Mouse (Mus musculus) ES-E14 (cell line): ENCODE measurements at regions not wholly inside any gene's neighbourhood (a gene's known extent, or its start where the extent isn't known, plus 50 kb on each side); places are given as distances from the start of the nearest gene placed in this dataset.

ENCODE experiments used
- DNase-seq: peaks from one replicate; pipeline ENCODE4 v3.0.0-alpha.2; 2013; ENCODE audit warnings: low read depth, low spot score
- H3K27ac ChIP-seq: 2 replicates; pipeline ENCODE4 v1.5.1; 2012; ENCODE audit warnings: low read depth, mild to moderate bottlenecking, low read length, moderate library complexity, mixed read lengths; ENCODE audit not compliant: poor library complexity, insufficient read depth, severe bottlenecking
- H3K36me3 ChIP-seq: 2 replicates; pipeline ENCODE4 v1.6.1; 2012; ENCODE audit warnings: mild to moderate bottlenecking, low read length, moderate library complexity, mixed read lengths; ENCODE audit not compliant: control insufficient read depth, poor library complexity, insufficient read depth, severe bottlenecking
- H3K4me1 ChIP-seq, 2 experiments: fragments of 150-350 bp in 1 of 2; sonication (generic) in 1 of 2; 2 replicates each; pipeline ENCODE4 v1.6.1; 2012; ENCODE audit warnings: low read length in 2 of 2, mild to moderate bottlenecking in 1 of 2, mixed read lengths in 1 of 2; ENCODE audit not compliant: control insufficient read depth in 2 of 2, insufficient read depth in 2 of 2, poor library complexity in 1 of 2
- H3K4me3 ChIP-seq, 2 experiments: fragments of 150-350 bp in 1 of 2; sonication (generic) in 1 of 2; 2 replicates each; pipeline ENCODE4 v1.5.1; 2012; ENCODE audit warnings: low read length in 2 of 2, low read depth in 1 of 2, mild to moderate bottlenecking in 1 of 2, mixed read lengths in 1 of 2; ENCODE audit not compliant: insufficient read depth in 1 of 2, poor library complexity in 1 of 2, severe bottlenecking in 1 of 2
- H3K9ac ChIP-seq: 2 replicates; pipeline ENCODE4 v1.6.1; 2012; ENCODE audit warnings: low read depth, mild to moderate bottlenecking, low read length, mixed read lengths; ENCODE audit not compliant: poor library complexity, insufficient read depth, severe bottlenecking
- H3K9me3 ChIP-seq: fragments of 150-350 bp; sonication (generic); 2 replicates; pipeline ENCODE4 v1.6.1; 2012; ENCODE audit warnings: low read depth, mild to moderate bottlenecking, low read length; ENCODE audit not compliant: control insufficient read depth, insufficient read depth
- CHD2 ChIP-seq: IDR thresholded peaks from 2 replicates; pipeline ENCODE4 v1.6.1; 2014; ENCODE audit warnings: mild to moderate bottlenecking, low read depth, low read length, inconsistent platforms
- HCFC1 ChIP-seq: IDR thresholded peaks from 2 replicates; pipeline ENCODE4 v1.6.1; 2012; ENCODE audit warnings: low read length, inconsistent platforms, borderline replicate concordance; ENCODE audit not compliant: insufficient read depth
- MAFK ChIP-seq: IDR thresholded peaks from 2 replicates; pipeline ENCODE4 v1.6.1; 2014; ENCODE audit warnings: mild to moderate bottlenecking, low read depth, low read length, inconsistent platforms; ENCODE audit not compliant: insufficient read depth
- ZC3H11A ChIP-seq: IDR thresholded peaks from 2 replicates; pipeline ENCODE4 v1.6.1; 2012; ENCODE audit warnings: low read depth, mild to moderate bottlenecking, inconsistent platforms, low read length, borderline replicate concordance
- ZNF384 ChIP-seq: IDR thresholded peaks from 2 replicates; pipeline ENCODE4 v1.6.1; 2012; ENCODE audit warnings: low read depth, low read length, inconsistent platforms
- in situ Hi-C, 2 experiments: fragments of 600-800 bp; cut with MboI; formaldehyde crosslinking; loops; one replicate each; pipeline ENCODE4 v1.15.1; 2025; ENCODE audit warnings: low sequenced_read_pairs in 2 of 2, inconsistent platforms in 1 of 2; ENCODE audit not compliant: unreplicated experiment in 2 of 2

DNA sequence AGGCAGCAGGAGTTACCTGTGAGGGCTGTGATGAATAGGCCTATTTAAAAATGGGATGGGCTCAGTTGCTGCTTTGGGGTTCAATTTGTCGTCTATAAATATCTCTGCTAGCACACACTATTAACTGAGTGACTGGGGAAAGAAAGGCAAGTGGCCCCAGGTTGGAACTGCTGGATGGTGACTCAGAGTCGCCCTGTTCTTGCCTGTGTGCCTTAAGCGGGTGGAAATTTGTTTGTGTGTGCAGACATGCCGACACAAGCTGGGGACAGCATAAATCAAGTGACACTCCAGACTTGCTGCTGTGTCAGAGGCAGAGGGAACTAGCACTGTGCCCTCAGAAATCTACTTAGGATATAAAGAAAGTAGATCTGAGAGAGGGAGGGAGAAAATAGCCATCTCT is 124.9 kb downstream of the Tmx1 start:
- TF ChIP-seq HCFC1: no peak
- TF ChIP-seq ZNF384: no peak
- no peak for TF ChIP-seq ZC3H11A
- no peak for TF ChIP-seq MAFK
- TF ChIP-seq CHD2: no peak
- no peak for DNase-seq

DNA sequence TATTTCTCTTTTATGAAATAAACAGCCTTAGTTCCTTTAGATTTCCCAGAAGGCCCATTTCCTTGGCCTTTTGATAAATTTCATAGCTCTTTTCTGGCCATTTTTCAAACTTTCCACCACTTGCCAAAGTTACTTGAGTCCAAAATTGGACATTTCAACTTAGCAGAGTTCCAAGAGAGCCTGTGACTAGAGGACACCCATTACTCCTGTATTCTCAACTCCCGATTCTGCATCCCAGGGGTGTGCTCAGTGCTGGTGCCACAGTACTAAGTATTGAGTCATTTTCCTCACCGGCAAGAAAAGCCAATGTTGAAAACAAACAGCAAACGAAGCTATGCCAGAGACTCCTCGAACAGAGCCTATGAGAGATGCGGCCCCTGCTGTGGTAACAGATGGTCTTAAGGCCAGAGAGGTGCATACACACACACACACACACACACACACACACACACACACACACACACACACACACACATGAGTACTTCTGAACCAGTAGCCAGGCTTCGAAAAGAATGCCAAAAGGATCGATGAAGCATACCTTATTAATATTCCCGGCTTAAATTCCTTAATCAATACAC is 126.5 kb downstream of the Tmx1 start:
- no peak overlapping the region for H3K27ac ChIP-seq
- H3K9ac ChIP-seq: no peak overlapping the region
- DNase-seq: no peak
- TF ChIP-seq CHD2 (no peak), ZNF384 (no peak), MAFK (no peak), HCFC1 (no peak), ZC3H11A (no peak)
- no peaks in the 10 kb centered on the region for H3K36me3 ChIP-seq
- H3K4me1 ChIP-seq: peaks cover 0 to 1% of the 10 kb centered on the region in 2 experiments; a peak in 1 of 4 replicates
- no peak overlapping the region for H3K4me3 ChIP-seq
- H3K9me3 ChIP-seq: no peaks in the 10 kb centered on the region
- in situ Hi-C loops: no loop called here

More for the DNA sequence above, 124.9 kb downstream of the Tmx1 start:
- Histone ChIP-seq H3K4me3 (no peak overlapping the region), H3K9ac (no peak overlapping the region), H3K27ac (no peak overlapping the region), H3K9me3 (no peaks in the 10 kb centered on the region), H3K4me1 (peaks cover 0 to 1% of the 10 kb centered on the region in 2 experiments; a peak in 1 of 4 replicates), H3K36me3 (no peaks in the 10 kb centered on the region)
- in situ Hi-C loops: no loop called here

DNA sequence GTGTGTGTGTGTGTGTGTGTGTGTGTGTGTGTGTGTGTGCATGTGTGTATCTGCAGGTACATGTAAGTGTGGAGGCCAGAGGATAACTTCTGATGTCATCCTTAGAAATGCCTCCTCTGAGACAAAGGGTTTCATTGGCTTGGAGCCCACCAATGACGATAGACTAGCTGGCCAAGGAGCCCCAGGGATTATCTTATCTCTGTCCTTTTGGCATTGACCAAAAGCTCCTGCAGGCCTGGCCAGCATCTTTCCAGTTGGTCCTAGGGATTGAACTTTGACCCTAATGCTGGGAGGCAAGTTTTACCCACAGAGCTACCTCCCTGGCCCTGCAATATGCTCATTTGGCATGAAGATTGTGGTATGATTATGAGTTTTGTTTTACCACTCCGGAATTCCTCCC is 133.3 kb downstream of the Tmx1 start:
- TF ChIP-seq ZC3H11A (no peak), CHD2 (no peak), ZNF384 (no peak), HCFC1 (no peak), MAFK (no peak)
- no peak for DNase-seq
- no peak overlapping the region for H3K27ac ChIP-seq
- no peak overlapping the region for H3K4me3 ChIP-seq
- H3K9me3 ChIP-seq: no peaks in the 10 kb centered on the region
- no peak overlapping the region for H3K9ac ChIP-seq
- no peaks in the 10 kb centered on the region for H3K36me3 ChIP-seq
- in situ Hi-C loops: no loop called here
- H3K4me1 ChIP-seq: no peaks in the 10 kb centered on the region

DNA sequence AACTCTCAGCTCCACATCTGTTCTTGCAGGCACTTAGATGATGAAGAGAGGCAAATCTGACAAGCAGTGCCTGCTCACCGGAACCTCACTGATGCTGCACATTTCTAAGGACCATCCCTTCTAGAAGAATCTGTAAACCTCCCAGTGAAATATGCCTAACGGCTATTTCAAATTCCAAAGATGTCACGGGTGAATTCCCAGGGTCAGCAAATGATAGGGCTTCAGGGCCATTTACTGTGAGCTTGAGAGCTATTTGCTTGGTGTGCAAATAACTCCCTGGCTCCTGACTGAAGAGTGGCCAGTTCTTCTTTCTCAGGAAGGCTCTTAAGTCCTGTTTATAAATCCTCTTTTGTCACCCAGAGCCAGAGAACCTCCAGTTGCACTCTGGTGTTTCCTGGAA is 135.3 kb downstream of the Tmx1 start:
- DNase-seq: no peak

DNA sequence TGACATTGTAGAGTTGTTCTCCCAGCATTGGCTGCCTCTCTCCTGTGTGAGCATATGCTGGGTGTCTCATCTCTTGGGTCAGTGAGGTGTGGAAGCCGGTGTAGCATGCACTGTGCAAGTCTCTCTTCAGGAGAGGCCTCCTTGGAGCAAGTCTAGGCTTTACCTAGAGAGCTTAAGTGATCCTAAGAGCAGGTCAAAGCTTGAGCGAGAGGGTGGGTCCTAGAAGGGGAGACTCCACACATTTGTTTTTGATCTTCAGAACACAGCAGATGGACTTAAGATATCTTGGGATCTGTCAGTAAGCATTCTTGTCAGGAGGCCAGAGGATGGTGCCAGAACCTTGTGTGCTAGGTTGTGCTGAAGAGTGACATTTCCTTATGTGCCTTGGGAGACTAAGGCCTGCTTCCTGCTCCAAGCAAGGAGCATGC is 136.4 kb downstream of the Tmx1 start:
- DNase-seq: no peak

More for the DNA sequence above, 135.3 kb downstream of the Tmx1 start:
- Histone ChIP-seq H3K9me3 (no peaks in the 10 kb centered on the region), H3K4me1 (no peaks in the 10 kb centered on the region), H3K4me3 (no peak overlapping the region), H3K27ac (no peak overlapping the region), H3K36me3 (no peaks in the 10 kb centered on the region), H3K9ac (no peak overlapping the region)
- in situ Hi-C loops: no loop called here
- TF ChIP-seq ZC3H11A (no peak), MAFK (no peak), HCFC1 (no peak), ZNF384 (no peak), CHD2 (no peak)

More for the DNA sequence above, 136.4 kb downstream of the Tmx1 start:
- in situ Hi-C loops: no loop called here
- no peaks in the 10 kb centered on the region for H3K4me1 ChIP-seq
- no peak overlapping the region for H3K27ac ChIP-seq
- H3K9me3 ChIP-seq: no peaks in the 10 kb centered on the region
- TF ChIP-seq ZC3H11A: no peak
- TF ChIP-seq HCFC1: no peak
- no peak for TF ChIP-seq ZNF384
- no peak for TF ChIP-seq MAFK
- TF ChIP-seq CHD2: no peak
- H3K36me3 ChIP-seq: no peaks in the 10 kb centered on the region
- H3K9ac ChIP-seq: no peak overlapping the region
- H3K4me3 ChIP-seq: no peak overlapping the region
